Mouse (Mus musculus) ZHBTc4 (cell line): ENCODE results near the gene Dtx3l.
"Not testable (repeated sequence)": the region's sequence is repeated elsewhere in the genome, so short reads cannot be mapped to it uniquely, and the experiment has no call there.

Source experiments
- DNase-seq: peaks from one replicate; pipeline ENCODE4 v3.0.0-alpha.2; 2011; ENCODE audit warnings: low read depth, low spot score

The Dtx3l gene

DNA sequence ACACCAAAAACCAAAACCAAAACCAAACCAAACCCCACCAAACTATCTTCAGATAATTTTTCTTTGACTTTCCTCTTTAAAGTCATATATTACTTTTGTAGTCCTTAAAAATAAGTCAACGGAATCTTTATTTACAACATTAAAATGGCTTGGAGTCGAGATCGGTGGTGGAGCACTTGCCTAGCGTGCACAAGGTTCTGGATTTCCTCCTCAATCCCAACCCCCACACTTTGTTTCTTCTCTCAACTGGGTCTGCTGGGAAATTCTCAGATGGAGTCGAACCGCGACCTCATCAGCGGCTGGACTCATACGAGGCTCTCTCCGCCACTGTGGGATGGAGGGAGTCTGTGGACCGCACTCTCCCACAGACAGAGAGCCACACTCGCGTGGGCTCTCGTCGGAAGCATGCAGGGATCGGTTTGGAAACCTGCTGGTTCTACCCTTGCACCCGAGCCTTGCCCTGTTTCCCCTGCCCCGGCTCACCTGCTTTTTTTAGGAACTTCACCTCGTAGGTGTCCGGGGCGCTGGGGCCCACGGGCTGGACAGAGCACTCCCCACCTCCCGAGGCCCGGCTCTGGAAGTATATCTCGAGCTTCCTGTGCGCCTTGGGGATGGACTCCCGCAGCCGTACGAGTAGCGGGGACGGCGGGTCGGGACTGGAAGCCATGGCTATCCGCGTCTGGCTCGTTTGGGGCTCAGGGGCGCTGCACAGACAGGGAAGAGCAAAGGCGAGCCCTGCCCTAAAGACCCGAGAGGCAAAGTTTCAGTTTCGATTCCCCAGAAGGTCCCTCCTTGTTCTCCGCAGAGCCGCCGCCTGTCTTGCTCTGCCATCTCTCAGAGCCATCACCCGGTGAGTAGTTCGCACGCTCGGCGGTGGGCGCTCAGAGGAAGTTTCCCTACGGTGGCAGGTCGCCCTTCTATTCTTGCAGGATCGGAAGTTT is at the start of gene Dtx3l, which contains the start of gene Parp9:
Dtx3l (minus strand) TSS at position 941 of the 941 bp plus-strand sequence.
Parp9 (plus strand) TSS at position 260 of the 941 bp plus-strand sequence.
- DNase-seq = peak; percentile 57

DNA sequence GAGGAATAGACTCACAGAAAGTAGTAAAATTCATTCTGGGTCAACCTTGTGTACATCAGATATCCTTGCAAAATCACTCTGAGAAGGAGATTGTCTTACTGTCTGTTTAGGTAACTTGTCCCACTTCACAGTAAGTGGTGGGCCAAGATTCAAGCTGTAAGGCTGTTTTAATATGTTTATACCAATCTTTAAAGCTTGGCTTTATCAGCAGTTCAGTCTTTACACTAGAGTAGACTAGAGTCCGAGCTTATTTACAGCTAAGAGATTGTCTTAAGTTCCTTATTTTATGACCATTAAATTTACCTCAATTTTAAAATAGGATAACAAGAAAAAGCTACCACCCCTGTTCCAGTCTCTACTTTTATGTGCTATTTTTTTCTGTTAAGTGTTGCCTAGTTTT is 49.0 kb upstream of the Dtx3l start:
- no peak for DNase-seq

DNA sequence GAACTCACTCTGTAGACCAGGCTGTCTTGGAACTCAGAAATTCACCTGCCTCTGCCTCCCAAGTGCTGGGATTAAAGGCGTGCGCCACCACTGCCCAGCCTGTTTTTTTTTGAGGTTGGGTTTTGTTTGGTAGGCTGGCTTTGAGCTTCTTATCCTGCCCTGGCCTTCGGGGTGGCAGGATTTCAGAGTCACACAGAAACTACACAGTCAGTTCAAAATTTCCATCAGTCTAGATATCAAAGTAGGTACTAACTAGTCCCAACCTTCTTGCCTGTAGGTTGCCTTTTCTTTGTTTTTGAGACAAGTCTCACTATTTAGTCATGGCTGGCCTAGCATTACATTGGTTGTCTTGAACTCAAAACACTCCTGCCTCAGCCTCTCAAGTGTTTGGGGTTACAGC is 45.5 kb upstream of the Dtx3l start:
- peak; percentile 22 for DNase-seq

DNA sequence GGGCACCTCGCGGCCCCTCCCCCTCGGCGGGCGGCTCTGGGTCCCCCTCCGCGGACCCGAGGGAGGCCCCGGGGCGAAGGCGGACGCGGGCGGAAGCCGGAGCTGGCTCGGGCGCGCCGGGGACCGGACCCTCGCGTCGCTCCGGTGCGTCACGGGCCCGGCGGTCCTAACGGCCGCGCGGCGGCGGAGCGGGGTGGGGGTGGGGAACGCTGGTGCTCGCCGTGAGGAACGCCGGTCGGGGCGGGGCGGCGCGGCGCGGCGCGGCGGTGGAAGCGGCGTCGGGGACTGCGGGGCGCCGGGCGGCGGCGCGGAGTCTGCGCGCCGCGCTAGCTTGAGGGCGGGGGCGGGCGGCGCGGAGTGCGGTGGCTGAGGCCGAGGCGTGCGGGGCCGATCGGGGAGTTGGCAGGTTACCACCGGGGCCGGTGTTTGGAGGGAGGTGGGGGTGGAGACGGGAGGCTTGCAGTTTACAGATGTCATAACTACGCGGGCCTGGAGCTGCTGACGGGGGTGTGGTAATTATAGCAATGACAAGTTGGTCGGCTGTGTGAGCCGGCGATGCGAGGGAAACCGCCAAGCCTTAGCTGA is 44.7 kb upstream of the Dtx3l start:
- peak; percentile 66 for DNase-seq

DNA sequence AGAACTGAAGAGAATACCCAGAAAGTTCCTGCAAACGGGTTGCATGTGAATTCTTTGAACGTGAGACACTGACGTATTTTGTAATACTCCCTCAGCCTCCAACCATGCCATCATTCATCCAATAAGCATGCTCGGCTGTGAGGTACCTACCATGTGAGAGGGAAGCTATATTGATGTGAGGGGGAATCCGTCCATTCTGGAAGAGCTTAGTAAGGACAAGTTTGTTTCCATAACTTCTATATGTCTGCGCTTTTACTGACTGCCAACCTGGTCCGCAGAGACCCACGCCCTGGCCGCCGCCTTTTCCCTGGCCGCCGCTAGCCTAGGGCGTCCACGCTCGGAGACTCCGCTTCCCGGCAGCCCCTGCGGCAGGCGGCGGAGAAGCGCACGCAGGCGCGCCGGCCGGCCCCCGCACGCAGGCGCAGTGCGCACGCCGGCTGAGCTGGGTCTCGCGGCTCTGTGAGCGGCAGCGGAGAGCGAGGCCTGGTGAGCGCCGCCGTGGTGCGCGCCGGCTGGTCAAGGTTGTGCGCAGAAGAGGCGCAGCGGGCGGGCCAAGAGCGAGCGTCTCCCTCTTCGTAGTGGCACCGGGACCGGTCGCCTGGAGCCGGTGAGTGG is 44.1 kb upstream of the Dtx3l start:
- DNase-seq = peak; percentile 96

DNA sequence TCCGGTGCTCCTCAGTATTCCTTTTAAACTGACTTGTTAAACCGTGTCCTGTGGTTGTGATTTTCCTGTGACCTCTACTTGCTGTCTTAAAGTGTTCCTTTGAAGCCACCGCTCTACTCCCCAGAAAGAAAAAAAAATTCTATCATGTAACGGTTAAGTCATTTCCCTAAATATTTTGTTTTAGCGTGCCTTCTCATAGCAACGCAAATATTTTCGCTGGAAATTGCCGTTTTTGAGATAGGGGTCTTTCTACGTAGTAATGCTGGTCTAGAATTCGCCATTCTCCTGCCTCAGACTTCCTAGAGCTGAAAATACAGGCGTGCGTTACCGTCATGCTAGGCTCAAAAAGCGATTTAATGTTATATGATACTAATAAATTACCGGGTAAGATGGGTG is 43.6 kb upstream of the Dtx3l start:
- no peak for DNase-seq

DNA sequence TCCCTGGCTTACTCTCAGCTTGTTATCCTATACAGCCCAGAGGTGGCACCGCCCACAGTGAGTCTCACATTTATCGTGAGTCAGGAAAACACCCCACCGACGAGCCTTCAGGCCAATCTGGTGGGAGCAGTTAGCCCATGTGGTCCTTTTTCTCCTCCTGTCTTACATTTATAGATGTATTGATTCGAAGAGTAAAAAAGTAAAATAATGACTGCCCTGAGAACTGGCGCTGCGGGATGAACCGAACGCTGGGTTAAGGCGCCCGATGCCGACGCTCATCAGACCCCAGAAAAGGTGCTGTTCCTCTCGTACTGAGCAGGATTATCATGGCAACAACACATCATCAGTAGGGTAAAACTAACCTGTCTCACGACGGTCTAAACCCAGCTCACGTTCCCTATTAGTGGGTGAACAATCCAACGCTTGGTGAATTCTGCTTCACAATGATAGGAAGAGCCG is 42.4 kb upstream of the Dtx3l start:
- DNase-seq = peak; percentile 100

DNA sequence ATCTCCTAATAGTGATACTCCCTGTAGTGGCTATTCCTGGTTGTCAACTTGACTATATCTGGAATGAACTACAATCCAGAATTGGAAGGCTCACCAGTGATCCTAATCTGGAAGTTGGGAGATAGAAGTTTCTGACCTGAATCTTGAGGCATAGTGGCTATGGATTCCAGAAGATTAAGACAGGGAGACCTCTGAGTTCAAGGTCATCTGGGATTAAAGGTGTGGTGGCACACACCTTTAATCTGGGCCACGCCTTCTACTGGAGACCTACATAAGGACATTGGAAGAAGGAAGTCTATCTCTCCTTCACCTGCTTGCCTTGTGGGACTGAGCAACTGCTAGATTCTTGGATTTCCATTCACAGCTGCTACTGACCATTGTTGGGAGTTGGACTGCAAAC is 39.5 kb upstream of the Dtx3l start, which contains the start of gene Kpna1:
Kpna1 (plus strand) TSS at position 301 of the 400 bp plus-strand sequence.
- DNase-seq = not testable (repeated sequence)

DNA sequence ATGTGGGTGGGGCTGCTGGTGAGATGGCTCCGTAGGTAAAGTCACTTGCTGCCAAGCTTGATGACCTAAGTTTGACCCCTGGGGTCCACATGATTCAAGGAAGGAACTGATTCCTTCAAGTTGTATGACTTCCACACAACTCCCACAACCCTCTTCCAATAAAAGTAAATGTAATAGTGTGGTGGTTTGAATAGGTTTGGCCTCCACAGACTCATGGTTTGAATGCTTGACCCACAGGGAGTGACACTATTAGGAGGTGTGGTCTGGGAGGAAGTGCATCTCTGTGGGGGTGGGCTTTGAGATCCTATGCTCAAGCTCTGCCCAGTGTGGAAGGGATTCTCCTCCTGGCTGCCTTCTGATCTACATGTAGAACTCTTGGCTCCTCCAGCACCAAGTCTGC is 35.1 kb upstream of the Dtx3l start:
- peak; percentile 50 for DNase-seq

DNA sequence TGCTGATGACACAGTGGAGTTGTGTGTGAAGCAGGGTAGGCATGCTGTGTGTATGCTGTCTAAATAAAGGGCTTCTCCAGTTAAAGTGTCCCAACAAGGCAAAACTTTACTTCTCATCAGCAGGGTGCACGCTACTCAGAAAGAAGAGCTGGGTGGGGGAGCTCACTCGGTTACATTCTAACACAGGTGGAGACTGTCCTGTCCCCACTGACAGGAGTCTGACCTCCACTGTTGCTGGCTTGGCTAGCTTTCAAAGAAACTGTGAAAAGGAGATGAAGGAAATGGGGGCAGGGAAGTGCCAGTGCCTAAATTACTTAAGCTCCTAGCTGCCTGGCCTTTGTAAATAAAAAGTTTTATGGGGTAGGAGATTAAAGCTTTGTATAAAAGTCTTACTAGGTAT is 29.2 kb upstream of the Dtx3l start:
- no peak for DNase-seq

DNA sequence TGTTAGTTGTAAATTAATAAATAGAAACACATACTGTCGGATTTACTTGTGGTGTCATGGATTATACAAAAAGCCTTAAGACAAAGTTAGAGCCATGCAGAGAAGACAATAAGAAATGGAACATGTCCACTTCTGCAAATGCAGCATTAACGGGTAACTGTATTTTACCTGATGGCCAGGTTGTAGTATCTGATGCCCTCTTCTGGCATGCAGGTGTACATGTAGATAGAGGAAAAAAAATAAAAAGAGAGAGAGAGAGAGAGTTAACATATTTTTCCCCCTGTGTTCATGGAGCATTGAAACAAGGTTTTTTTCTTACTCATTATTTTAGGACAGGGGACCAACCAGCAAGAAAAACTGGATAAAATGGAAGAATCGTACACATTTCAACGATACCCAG is 28.4 kb upstream of the Dtx3l start:
- DNase-seq = no peak

DNA sequence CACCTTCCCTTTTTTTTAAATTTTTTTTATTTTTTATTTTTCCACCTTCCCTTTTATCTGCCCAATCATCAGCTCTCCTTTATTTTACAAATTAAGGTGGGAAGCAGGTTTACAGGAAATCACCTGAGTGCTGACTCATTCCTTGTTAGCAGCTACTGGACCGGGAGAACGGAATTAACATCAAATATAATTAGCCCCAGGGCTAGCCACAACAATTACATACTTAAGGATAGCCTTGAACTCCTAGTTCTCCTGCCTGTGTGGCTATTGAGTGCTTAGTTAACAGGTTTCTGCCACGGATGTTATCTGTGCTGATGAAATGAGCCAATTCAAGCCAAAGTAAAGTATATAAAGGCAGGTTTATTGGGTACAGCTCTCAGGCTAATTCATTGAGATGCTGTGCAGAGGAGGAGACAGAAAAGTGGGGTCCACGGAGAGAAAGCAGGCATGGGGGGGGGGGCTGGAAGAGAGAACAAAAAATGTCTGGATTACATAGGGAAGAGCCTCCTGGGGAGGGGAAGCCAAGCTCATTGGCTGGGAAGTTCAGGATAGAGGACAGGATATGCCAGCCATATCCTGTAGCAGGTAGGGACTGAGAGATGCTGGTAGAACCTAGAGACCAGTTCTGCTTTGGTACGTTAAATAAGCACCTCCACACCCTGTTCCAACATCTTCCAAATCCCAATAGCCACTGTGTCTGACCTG is 27.6 kb upstream of the Dtx3l start:
- peak; percentile 86 for DNase-seq

DNA sequence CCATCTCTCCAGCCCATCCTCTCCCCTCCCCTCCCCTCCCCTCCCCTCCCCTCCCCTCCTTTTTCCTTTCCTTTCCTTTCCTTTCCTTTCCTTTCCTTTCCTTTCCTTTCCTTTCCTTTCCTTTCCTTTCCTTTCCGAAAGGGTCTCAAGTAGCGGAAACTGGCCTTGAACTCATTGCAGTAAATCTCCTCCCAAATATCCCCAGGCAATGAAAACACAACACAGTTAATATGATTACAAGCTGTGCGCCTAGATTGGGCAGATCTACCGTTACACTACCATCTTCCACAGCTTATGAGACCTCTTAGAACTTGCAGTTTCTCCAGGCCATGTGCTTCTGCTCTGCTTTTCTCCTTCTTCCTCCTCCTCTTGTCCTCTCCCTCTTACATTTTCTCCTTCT is 27.0 kb upstream of the Dtx3l start:
- peak; percentile 69 for DNase-seq

DNA sequence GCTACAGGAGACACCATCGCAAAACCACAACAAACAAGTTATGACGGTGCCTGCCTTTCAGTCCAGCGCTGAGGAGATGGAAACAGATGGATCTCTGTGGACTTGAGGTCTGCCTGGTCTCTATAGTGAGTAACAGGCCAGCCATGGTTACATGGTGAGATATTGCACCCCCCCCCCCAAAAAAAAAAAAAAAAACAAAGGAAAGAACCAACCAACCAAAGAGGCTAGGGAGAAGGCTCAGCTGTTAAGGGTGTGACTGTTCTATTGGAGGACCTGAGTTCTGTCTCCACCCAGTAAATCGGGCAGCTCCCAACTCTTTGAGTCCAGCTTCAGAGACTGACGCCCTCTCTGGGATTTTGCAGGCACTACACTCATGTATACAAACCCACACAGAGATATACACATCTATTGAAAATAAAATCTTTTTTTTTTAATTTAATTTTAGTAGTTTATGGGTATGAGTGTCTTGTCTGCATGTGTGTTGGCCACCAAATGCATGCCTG is 13.7 kb upstream of the Dtx3l start:
- DNase-seq = peak; percentile 59

DNA sequence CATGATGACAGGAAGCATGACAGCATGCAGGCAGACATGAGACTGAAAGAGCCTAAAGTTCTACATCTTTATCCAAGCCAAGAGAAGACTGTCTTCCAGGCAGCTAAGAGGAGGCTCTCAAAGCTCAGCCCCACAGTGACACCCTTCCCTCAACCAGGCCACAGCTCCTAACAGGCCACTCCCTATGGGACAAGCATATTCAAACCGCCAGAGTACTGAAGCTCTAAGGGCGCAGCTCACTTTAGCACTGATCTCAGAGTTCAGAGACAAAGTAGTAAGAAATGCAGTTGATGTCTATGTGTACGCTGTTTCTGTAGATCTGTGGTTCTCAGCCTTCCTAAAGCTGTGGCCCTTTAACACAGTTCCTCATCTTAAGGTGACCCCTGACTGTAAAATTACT is 12.3 kb upstream of the Dtx3l start:
- DNase-seq = peak; percentile 63

DNA sequence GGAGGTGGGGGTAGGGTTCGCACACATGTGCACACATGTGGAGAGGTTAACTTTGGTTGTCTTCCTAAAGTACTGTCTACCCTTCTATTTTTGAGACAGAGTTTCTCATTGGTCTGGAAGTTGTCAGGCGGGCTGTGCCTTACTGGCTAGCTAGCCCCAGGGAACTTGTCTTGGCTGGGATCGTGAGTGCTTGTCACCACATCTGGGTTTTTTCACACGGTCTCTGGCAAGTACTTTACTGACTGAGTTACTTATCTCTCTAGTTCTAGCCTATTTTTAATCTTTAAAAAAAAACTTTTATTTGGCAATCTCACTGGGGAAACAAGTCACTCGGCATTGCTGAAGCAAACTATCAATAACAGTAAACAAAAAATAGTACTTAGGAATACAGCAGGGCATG is 10.3 kb upstream of the Dtx3l start:
- DNase-seq = no peak

DNA sequence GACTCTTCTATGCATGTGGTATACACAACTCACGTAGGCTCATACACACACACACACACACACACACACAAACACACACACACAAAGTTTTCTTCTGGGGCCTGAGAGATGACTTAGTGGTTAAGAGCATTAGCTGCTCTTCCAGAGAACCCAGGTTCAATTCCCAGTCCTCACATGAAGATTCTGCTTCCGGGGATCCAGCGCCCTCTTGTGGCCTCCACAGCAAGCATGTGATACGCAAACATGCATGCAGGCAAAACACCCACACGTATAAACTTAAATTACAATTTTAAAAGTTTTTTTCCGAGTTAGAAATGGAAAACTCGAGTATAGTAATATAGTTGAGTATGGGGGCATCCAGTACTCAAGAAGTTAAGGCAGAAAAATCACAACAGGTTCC is 2.4 kb upstream of the Dtx3l start:
- DNase-seq = peak; percentile 70

DNA sequence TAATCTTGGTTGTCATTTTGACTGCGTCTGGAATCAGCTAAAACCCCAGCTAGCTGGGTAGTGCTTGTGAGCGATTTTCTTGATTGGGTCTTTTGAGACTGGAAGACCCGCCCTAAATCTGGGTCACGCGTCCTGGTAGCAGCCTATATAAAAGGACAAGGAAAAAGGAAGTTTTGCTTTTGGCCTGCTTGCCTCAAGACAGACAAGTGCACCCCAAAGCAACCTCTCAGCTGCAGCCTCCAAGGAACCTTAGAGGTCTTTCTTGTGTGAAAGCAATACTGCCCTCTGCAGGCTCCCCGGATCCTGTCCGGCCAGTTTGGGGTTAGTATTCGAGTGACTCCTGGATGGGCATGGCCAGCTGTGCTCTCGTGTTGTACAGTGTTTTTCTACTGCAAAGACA is 739 bp upstream of the Dtx3l start:
- peak; percentile 77 for DNase-seq

DNA sequence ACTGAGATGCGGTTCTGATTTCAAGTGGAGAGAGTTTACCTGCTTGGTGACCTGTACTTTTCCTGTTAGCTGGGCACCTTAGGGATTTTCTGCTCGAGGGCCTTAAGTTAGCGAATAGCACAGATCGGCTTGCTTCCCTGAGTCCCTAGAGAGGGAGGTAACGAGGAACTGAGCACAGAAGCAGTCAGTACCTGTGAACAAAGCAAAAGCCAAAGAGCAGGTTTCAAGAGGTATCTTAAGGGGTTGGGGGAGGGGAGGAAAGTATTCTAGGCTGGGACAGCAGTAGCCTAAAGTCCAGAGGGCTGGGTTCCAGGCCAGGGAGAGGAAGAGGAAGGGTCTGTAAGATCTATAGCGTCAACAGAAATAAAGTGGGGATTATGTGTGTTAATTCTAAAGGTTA is 310 bp upstream of the Dtx3l start:
- peak; percentile 43 for DNase-seq

DNA sequence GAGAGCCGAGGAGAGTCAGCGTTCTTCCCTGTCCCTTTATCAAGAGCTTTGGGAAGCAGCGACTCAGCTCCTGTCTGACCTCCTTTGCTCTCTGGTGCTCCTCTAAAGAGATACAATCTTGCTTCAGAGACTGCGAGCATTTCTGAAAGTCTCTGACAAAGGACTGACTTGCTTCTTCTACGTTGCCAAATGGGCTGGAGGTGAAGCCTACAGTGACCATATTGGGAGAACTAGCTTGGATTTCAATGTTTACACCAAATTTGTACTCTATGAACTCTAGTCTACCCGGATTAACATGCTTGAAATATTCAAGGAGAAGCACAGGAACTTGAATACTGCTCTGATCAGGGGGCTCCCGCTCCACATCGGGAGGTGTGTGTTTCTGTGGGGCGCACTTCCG is 5.8 kb downstream of the Dtx3l start:
- no peak for DNase-seq
